Mouse (Mus musculus) neural tube, embryonic 14.5 days (tissue): ENCODE measurements around the gene Ipmk. TPM values are rescaled to one million over a fixed set of nuclear protein-coding genes. Genes with fewer than 3 reads are reported as not detected.
A peak's percentile ranks its signal among the peaks of the same experiment; 100 is the strongest.

Experiments used
- ATAC-seq: fragments of 200-750 bp; cut with Nextera tagmentation; 2 replicates; pipeline ENCODE4 v1.8.0; 2017; ENCODE audit warnings: low read depth, mild to moderate bottlenecking, moderate TSS enrichment, moderate library complexity
- H3K27ac ChIP-seq: fragments of 300-500 bp; sonication (generic); 2 replicates; pipeline ENCODE4 v1.5.1; 2014; ENCODE audit warnings: low read depth, mild to moderate bottlenecking, control low read depth, low read length, moderate library complexity, mixed read lengths
- H3K27me3 ChIP-seq: fragments of 300-500 bp; sonication (generic); 2 replicates; pipeline ENCODE4 v1.6.1; 2014; ENCODE audit warnings: low read length; ENCODE audit not compliant: control insufficient read depth, insufficient read depth
- H3K36me3 ChIP-seq: fragments of 300-500 bp; sonication (generic); 2 replicates; pipeline ENCODE4 v1.6.1; 2014; ENCODE audit warnings: low read length, mixed read lengths; ENCODE audit not compliant: control insufficient read depth, insufficient read depth
- H3K4me1 ChIP-seq: fragments of 300-500 bp; sonication (generic); 2 replicates; pipeline ENCODE4 v1.6.1; 2014; ENCODE audit warnings: low read length; ENCODE audit not compliant: control insufficient read depth, insufficient read depth
- H3K4me2 ChIP-seq: fragments of 300-500 bp; sonication (generic); 2 replicates; pipeline ENCODE4 v1.6.1; 2014; ENCODE audit warnings: mild to moderate bottlenecking, low read depth, low read length, control low read depth
- H3K4me3 ChIP-seq: fragments of 300-500 bp; sonication (generic); 2 replicates; pipeline ENCODE4 v1.5.1; 2014; ENCODE audit warnings: low read depth, low read length, control low read depth, mixed read lengths
- H3K9ac ChIP-seq: fragments of 300-500 bp; sonication (generic); replicated peaks from 2 replicates; pipeline ENCODE4 v1.6.1; 2014; ENCODE audit warnings: low read depth, mild to moderate bottlenecking, control low read depth, low read length, mixed read lengths
- H3K9me3 ChIP-seq: fragments of 300-500 bp; sonication (generic); 2 replicates; pipeline ENCODE4 v1.6.1; 2016; ENCODE audit warnings: low read length; ENCODE audit not compliant: control insufficient read depth
- WGBS: fragments of 180-500 bp; shearing (Covaris S2); extraction: QIAGEN DNeasy Blood & Tissue Kit; methylation state at CpG from one replicate; pipeline ENCODE4 v1.1.7; 2014; 5-methylcytosine and 5-hydroxymethylcytosine counted together
- polyA plus RNA-seq: library from polyadenylated mRNA; unstranded; fragments of >200 nt; fragmentation: Nextera tagmentation; extraction: Ambion mirVana; gene quantifications from 2 replicates; pipeline ENCODE4 v1.2.1, GENCODE M21; 2014

The Ipmk gene
- 24.3 and 26.4 TPM in 2 replicates for polyA plus RNA-seq

- H3K27me3 ChIP-seq = no peaks in the 10 kb centered on the region
- no peaks in the 10 kb centered on the region for H3K9me3 ChIP-seq
- H3K4me3 ChIP-seq = peak within 1 kb of the TSS; percentile 79
- peak within 1 kb of the TSS; percentile 78 for H3K9ac ChIP-seq
- 0% methylated on average over 45 of the region's 49 CpGs for WGBS
- ATAC-seq = peak; percentile 89
- peaks cover 24% of the 10 kb centered on the region for H3K4me1 ChIP-seq
- H3K36me3 ChIP-seq = no peaks in the 10 kb centered on the region
- H3K4me2 ChIP-seq = peak within 1 kb of the TSS; percentile 88
- peak within 1 kb of the TSS; percentile 78 for H3K27ac ChIP-seq
Measured at GRCm38 (mm10) chr10:71347509-71347949, at the start of gene Ipmk. TSS of gene Ipmk (plus strand) at chr10:71347763.

GRCm38 (mm10) chr10:71300161-71300560 is 47.4 kb upstream of the Ipmk start:
- Histone ChIP-seq H3K9ac (no peak overlapping the region), H3K9me3 (no peaks in the 10 kb centered on the region), H3K27ac (no peak overlapping the region), H3K27me3 (no peaks in the 10 kb centered on the region), H3K4me3 (no peak overlapping the region), H3K4me2 (no peak overlapping the region), H3K36me3 (no peaks in the 10 kb centered on the region), H3K4me1 (no peaks in the 10 kb centered on the region)
- ATAC-seq = no peak
- WGBS = 82% methylated on average over 16 of the region's 16 CpGs

- no peak for ATAC-seq
- Histone ChIP-seq H3K4me3 (no peak overlapping the region), H3K27me3 (no peaks in the 10 kb centered on the region), H3K4me1 (no peaks in the 10 kb centered on the region), H3K36me3 (no peaks in the 10 kb centered on the region), H3K27ac (no peak overlapping the region), H3K9ac (no peak overlapping the region), H3K9me3 (no peaks in the 10 kb centered on the region), H3K4me2 (no peak overlapping the region)
- 26% methylated on average over 5 of the region's 5 CpGs for WGBS
Measured at GRCm38 (mm10) chr10:71302490-71302889, 45.1 kb upstream of the Ipmk start.

- WGBS = 23% methylated on average over 6 of the region's 6 CpGs
- no peak for ATAC-seq
Measured at GRCm38 (mm10) chr10:71306190-71306589, 41.4 kb upstream of the Ipmk start.

GRCm38 (mm10) chr10:71306759-71307158 is 40.8 kb upstream of the Ipmk start:
- no peaks in the 10 kb centered on the region for H3K4me1 ChIP-seq
- no peaks in the 10 kb centered on the region for H3K27me3 ChIP-seq
- H3K9ac ChIP-seq = no peak overlapping the region
- WGBS = 81% methylated on average over 6 of the region's 6 CpGs
- no peaks in the 10 kb centered on the region for H3K36me3 ChIP-seq
- H3K4me2 ChIP-seq = no peak overlapping the region
- no peaks in the 10 kb centered on the region for H3K9me3 ChIP-seq
- ATAC-seq = no peak
- H3K4me3 ChIP-seq = no peak overlapping the region
- H3K27ac ChIP-seq = no peak overlapping the region

More at GRCm38 (mm10) chr10:71306190-71306589, 41.4 kb upstream of the Ipmk start:
- Histone ChIP-seq H3K4me1 (no peaks in the 10 kb centered on the region), H3K36me3 (no peaks in the 10 kb centered on the region), H3K27ac (no peak overlapping the region), H3K4me2 (no peak overlapping the region; the same call in 1 of the 2 replicates), H3K27me3 (no peaks in the 10 kb centered on the region), H3K9me3 (no peaks in the 10 kb centered on the region), H3K4me3 (no peak overlapping the region), H3K9ac (no peak overlapping the region)

- no peaks in the 10 kb centered on the region for H3K36me3 ChIP-seq
- no peaks in the 10 kb centered on the region for H3K27me3 ChIP-seq
- H3K9me3 ChIP-seq = no peaks in the 10 kb centered on the region
- H3K4me1 ChIP-seq = no peaks in the 10 kb centered on the region
- no peak overlapping the region for H3K4me2 ChIP-seq
- 91% methylated on average over 5 of the region's 5 CpGs for WGBS
- no peak for ATAC-seq
- H3K4me3 ChIP-seq = no peak overlapping the region
- H3K27ac ChIP-seq = no peak overlapping the region
- no peak overlapping the region for H3K9ac ChIP-seq
Measured at GRCm38 (mm10) chr10:71308199-71308598, 39.4 kb upstream of the Ipmk start.

GRCm38 (mm10) chr10:71310288-71310687 is 37.3 kb upstream of the Ipmk start:
- no peak overlapping the region for H3K4me3 ChIP-seq
- no peak overlapping the region for H3K9ac ChIP-seq
- no peaks in the 10 kb centered on the region for H3K4me1 ChIP-seq
- H3K36me3 ChIP-seq = no peaks in the 10 kb centered on the region
- no peaks in the 10 kb centered on the region for H3K9me3 ChIP-seq
- no peak overlapping the region for H3K4me2 ChIP-seq
- H3K27ac ChIP-seq = no peak overlapping the region
- no peaks in the 10 kb centered on the region for H3K27me3 ChIP-seq
- 69% methylated on average over 3 of the region's 3 CpGs for WGBS
- ATAC-seq = no peak

- ATAC-seq = no peak
- 75% methylated on average over 3 of the region's 3 CpGs for whole genome bisulfite sequencing
- no peak overlapping the region for H3K9ac ChIP-seq
- H3K4me2 ChIP-seq = no peak overlapping the region
- no peak overlapping the region for H3K27ac ChIP-seq
- H3K27me3 ChIP-seq = no peaks in the 10 kb centered on the region
- no peaks in the 10 kb centered on the region for H3K4me1 ChIP-seq
- H3K9me3 ChIP-seq = no peaks in the 10 kb centered on the region
- no peak overlapping the region for H3K4me3 ChIP-seq
- H3K36me3 ChIP-seq = no peaks in the 10 kb centered on the region
Measured at GRCm38 (mm10) chr10:71314596-71314995, 33.0 kb upstream of the Ipmk start.

- no peak overlapping the region for H3K4me3 ChIP-seq
- no peak overlapping the region for H3K4me2 ChIP-seq
- H3K27me3 ChIP-seq = no peaks in the 10 kb centered on the region
- H3K36me3 ChIP-seq = no peaks in the 10 kb centered on the region
- no peak overlapping the region for H3K9ac ChIP-seq
- no peak overlapping the region for H3K27ac ChIP-seq
- WGBS = 73% methylated on average over 11 of the region's 11 CpGs
- no peaks in the 10 kb centered on the region for H3K4me1 ChIP-seq
- H3K9me3 ChIP-seq = no peaks in the 10 kb centered on the region
- no peak for ATAC-seq
Measured at GRCm38 (mm10) chr10:71316056-71316455, 31.5 kb upstream of the Ipmk start.
